Mouse (Mus musculus): ENCODE results near the gene Mbnl3. TPM values are rescaled to one million over a fixed set of nuclear protein-coding genes. Genes with fewer than 3 reads are reported as not detected.

The Mbnl3 gene
- polyA plus RNA-seq (2012; ENCODE audit: low replicate concordance): 1.3 and 3.2 TPM in 2 replicates

GRCm38 (mm10) chrX:51206432-51206831 is at the start of gene Mbnl3:
Gene Mbnl3 (minus strand): TSS chrX:51206532.

Other genes with a start within 250 kb of the Mbnl3 start
- 0.11 and 1.1 TPM in 2 replicates for gene Rap2c, start 188.5 kb downstream of the Mbnl3 start, polyA plus RNA-seq (2012; ENCODE audit: low replicate concordance)